Mouse (Mus musculus): Measurements from ENCODE around the gene Vash1.

GRCm38 (mm10) chr12:86687971-86688573 is 9.6 kb downstream of the Vash1 start:
- no peak for TF ChIP-seq POLR2A (IDR thresholded peaks at IDR 0.05; ENCODE audit: low read depth, low read length)
- no peak for TF ChIP-seq CTCF (IDR thresholded peaks at IDR 0.05; ENCODE audit: borderline replicate concordance, insufficient read depth, low read length)
